Mouse (Mus musculus) liver, embryonic 13.5 days (tissue): ENCODE data around the gene Wdr46. TPM values are rescaled to one million over a fixed set of nuclear protein-coding genes. Genes with fewer than 3 reads are reported as not detected.

Source experiments
- ATAC-seq: fragments of 200-750 bp; cut with Nextera tagmentation; 2 replicates; pipeline ENCODE4 v1.8.0; 2017; ENCODE audit warnings: low read depth, mild to moderate bottlenecking, moderate number of reproducible peaks, moderate library complexity
- DNase-seq: peaks from one replicate; pipeline ENCODE4 v3.0.0; 2022
- H3K27ac ChIP-seq: fragments of 300-500 bp; sonication (generic); 2 replicates; pipeline ENCODE4 v1.5.1; 2015; ENCODE audit warnings: moderate library complexity, mild to moderate bottlenecking, inconsistent platforms
- H3K27me3 ChIP-seq: fragments of 300-500 bp; sonication (generic); 2 replicates; pipeline ENCODE4 v1.6.1; 2015; ENCODE audit warnings: mild to moderate bottlenecking, inconsistent platforms
- H3K36me3 ChIP-seq: fragments of 300-500 bp; sonication (generic); 2 replicates; pipeline ENCODE4 v1.6.1; 2015; ENCODE audit warnings: mild to moderate bottlenecking, inconsistent platforms
- H3K4me1 ChIP-seq: fragments of 300-500 bp; sonication (generic); replicated peaks from 2 replicates; pipeline ENCODE4 v1.6.1; 2015; ENCODE audit warnings: inconsistent platforms
- H3K4me2 ChIP-seq: fragments of 300-500 bp; sonication (generic); 2 replicates; pipeline ENCODE4 v1.6.1; 2015; ENCODE audit warnings: inconsistent platforms, mild to moderate bottlenecking, moderate library complexity
- H3K4me3 ChIP-seq: fragments of 300-500 bp; sonication (generic); replicated peaks from 2 replicates; pipeline ENCODE4 v1.5.1; 2015; ENCODE audit warnings: mild to moderate bottlenecking, inconsistent platforms
- H3K9ac ChIP-seq: fragments of 300-500 bp; sonication (generic); 2 replicates; pipeline ENCODE4 v1.6.1; 2015; ENCODE audit warnings: mild to moderate bottlenecking, inconsistent platforms
- H3K9me3 ChIP-seq: fragments of 300-500 bp; sonication (generic); replicated peaks from 2 replicates; pipeline ENCODE4 v1.6.1; 2016; ENCODE audit warnings: inconsistent platforms
- WGBS: fragments of 180-500 bp; shearing (Covaris S2); methylation state at CpG from one replicate; pipeline ENCODE4 v1.1.7; 2015; ENCODE audit not compliant: insufficient replicate concordance; 5-methylcytosine and 5-hydroxymethylcytosine counted together
- polyA plus RNA-seq: library from polyadenylated mRNA; unstranded; fragments of >200 nt; fragmentation: Nextera tagmentation; extraction: Ambion mirVana; gene quantifications from 2 replicates; pipeline ENCODE4 v1.2.1, GENCODE M21; 2015

The Wdr46 gene
- polyA plus RNA-seq, 1 experiment from 2014 or later = 30.1 TPM

DNA sequence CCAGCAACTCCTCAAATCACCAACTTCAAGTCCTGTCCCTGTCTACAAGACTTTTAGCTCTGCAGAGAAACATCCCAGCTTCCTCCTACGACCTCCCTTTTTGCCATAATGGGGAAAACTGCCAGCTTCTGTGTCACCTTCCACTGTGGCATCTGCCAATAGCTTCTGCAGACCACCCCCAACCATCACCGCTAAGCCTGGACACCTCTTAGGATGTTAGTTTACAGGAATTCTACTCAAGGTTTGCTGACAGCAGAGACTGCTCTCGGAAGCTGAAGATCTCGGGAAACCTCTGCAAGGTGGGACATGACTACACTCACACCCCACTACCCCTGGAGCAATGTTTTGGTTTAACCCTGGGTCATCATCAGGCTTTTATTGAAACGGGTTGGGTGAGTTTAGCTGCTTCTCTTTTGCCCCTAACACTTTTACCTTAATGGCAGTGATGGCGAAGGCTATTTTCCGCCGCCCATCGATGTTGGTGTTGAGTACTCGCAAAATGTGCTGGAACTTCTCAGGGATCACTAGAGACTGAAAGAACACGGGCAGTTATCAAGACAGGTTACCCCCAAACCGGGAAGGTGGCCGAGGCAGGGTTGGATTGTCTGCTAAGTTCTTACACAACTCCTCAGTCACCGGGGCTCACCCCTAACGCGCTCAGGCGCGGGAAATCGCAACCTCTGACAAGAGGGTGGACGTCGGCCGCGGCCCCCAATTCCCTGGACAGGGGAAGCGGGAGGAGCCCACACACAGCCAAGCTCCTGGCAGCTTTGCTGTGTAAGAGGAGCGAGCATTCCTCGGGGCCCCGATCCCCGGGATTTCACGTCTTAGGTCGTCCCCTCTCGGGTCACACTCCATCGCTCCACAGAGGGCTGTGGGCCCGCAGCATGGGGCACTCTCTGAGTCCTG lies 14.4 kb downstream of the Wdr46 start:
- peak overlapping the region; percentile 96 for H3K4me2 ChIP-seq
- H3K36me3 ChIP-seq = peaks cover 63% of the 10 kb centered on the region
- no peaks in the 10 kb centered on the region for H3K9me3 ChIP-seq
- H3K9ac ChIP-seq = peak overlapping the region; percentile 97
- H3K27ac ChIP-seq = peak overlapping the region; percentile 92
- under 1% methylated on average over 33 of the region's 33 CpGs for WGBS
- DNase-seq = no peak
- peak overlapping the region; percentile 97 for H3K4me3 ChIP-seq
- no peaks in the 10 kb centered on the region for H3K27me3 ChIP-seq
- ATAC-seq = no peak
- H3K4me1 ChIP-seq = peaks cover 68% of the 10 kb centered on the region

DNA sequence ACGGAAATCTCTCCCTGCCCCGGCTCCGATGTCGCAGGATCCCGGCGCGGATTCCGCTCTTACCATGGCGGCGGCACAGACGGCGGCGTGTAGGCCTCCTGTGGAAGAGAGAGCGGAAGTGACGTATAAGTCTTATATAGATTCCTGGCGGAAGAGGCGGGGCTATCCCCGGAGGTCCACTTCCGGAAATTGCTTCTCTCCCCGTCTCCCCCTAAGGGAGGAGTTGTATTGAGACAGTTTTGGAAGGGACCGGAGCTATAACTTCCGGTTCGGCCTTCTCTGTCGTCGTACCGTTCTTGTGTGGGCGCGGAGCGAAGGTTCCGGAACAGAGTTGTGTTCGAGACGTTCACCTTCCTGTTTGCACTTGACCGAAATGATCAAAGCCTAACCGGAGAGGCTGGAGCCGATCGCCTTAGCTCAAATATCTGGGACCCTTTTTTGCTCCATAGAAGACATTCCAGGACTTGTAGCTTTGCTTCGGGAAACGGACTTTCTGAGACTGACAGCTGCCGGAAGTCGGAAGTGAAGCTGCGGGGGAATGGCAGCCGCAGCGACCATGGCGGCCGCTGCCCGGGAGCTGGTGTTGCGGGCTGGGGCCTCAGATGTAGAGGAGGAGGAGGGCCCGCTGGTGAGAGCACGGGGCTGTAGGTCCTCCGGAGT lies 15.2 kb downstream of the Wdr46 start, which contains the start of the genes Vps52 and Rps18:
Vps52 (plus strand) TSS at position 258 of the 660 bp plus-strand sequence.
Rps18 (minus strand) TSS at position 447 of the 660 bp plus-strand sequence.
- peak within 1 kb of the TSS; percentile 97 for H3K9ac ChIP-seq
- no peaks in the 10 kb centered on the region for H3K9me3 ChIP-seq
- H3K4me2 ChIP-seq = peak within 1 kb of the TSS; percentile 96
- DNase-seq (peak; percentile 95), ATAC-seq (peak; percentile 80)
- H3K4me3 ChIP-seq = peak within 1 kb of the TSS; percentile 97
- no peaks in the 10 kb centered on the region for H3K27me3 ChIP-seq
- peak within 1 kb of the TSS; percentile 92 for H3K27ac ChIP-seq
- peaks cover 60% of the 10 kb centered on the region for H3K4me1 ChIP-seq
- H3K36me3 ChIP-seq = peaks cover 63% of the 10 kb centered on the region
- WGBS = under 1% methylated on average over 50 of the region's 50 CpGs

DNA sequence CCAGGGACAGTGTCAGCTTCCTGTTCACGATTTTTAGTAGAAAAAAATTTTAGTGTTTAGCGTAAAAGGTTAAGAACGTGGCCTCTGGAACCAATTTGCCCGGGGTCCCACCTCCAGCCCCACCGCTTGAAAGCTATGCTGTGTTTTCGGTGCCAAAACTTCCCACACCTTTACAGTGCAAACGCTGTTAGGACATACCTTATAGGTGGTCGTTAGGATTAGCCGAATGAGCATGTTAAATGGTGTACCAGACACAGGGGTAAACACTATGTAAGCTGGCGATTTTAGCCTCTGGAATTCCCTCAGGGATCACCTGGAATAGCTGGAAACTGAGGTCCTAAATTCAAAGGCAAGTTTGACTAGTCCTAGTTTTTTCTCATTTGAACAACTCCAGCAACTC lies 15.9 kb downstream of the Wdr46 start:
- Histone ChIP-seq H3K4me1 (peaks cover 53% of the 10 kb centered on the region), H3K4me3 (peak overlapping the region; percentile 97), H3K27me3 (no peaks in the 10 kb centered on the region), H3K36me3 (peaks cover 69% of the 10 kb centered on the region), H3K9ac (peak overlapping the region; percentile 90), H3K4me2 (peak overlapping the region; percentile 86), H3K27ac (peak overlapping the region; percentile 92), H3K9me3 (no peaks in the 10 kb centered on the region)
- ATAC-seq = no peak
- WGBS = 3% methylated on average over 10 of the region's 10 CpGs
- no peak for DNase-seq

DNA sequence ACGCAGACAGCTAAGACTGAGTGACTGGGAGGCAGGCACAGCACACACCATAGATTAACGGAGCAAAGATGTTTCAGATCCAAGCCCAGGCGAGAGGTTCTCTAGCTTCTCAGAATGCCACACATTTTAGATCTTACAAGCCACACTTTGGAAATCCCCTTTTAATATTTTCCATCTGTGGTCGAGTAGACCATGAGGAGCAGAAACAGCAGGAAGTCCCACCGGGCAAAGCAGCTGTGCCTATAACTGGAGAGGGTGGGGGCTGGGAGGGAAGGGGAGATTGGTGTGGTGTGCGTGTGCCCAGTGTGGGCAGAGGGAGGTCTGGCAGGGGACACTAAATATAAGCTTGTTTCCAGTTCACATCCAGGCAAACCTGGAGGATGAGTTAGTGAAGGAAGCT lies 17.0 kb downstream of the Wdr46 start:
- H3K36me3 ChIP-seq = peaks cover 71% of the 10 kb centered on the region

DNA sequence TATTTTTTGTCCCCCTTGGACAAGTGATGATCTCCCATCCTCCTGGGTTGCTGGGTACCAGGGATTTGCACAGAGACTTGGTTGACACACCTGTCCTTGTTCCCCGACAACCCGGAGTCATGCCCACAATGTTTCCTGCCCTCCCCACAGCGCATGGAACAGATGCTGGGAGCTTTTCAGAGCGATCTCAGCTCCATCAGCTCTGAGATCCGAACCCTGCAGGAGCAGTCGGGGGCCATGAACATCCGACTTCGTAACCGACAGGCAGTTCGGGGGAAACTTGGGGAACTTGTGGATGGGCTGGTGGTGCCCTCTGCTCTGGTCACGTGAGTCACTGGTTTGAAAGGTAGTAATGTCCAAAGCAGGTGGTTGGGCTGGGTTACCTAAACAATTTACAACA lies 18.0 kb downstream of the Wdr46 start:
- no peak overlapping the region for H3K4me3 ChIP-seq
- peaks cover 71% of the 10 kb centered on the region for H3K36me3 ChIP-seq
- 93% methylated on average over 11 of the region's 11 CpGs for WGBS
- ATAC-seq (no peak), DNase-seq (no peak)
- H3K4me1 ChIP-seq = peaks cover 32% of the 10 kb centered on the region
- no peaks in the 10 kb centered on the region for H3K9me3 ChIP-seq
- H3K4me2 ChIP-seq = no peak overlapping the region
- no peak overlapping the region for H3K27ac ChIP-seq
- H3K27me3 ChIP-seq = no peaks in the 10 kb centered on the region
- H3K9ac ChIP-seq = no peak overlapping the region

More for the DNA sequence above, 17.0 kb downstream of the Wdr46 start:
- Histone ChIP-seq H3K27me3 (no peaks in the 10 kb centered on the region), H3K27ac (no peak overlapping the region), H3K9me3 (no peaks in the 10 kb centered on the region), H3K4me2 (peak overlapping the region; percentile 86), H3K9ac (no peak overlapping the region), H3K4me1 (peaks cover 42% of the 10 kb centered on the region), H3K4me3 (0 out of 2 replicates have a peak overlapping the region, but pooled peaks have one; percentile 2)
- DNase-seq (no peak), ATAC-seq (no peak)
- 77% methylated on average over 6 of the region's 6 CpGs for WGBS

DNA sequence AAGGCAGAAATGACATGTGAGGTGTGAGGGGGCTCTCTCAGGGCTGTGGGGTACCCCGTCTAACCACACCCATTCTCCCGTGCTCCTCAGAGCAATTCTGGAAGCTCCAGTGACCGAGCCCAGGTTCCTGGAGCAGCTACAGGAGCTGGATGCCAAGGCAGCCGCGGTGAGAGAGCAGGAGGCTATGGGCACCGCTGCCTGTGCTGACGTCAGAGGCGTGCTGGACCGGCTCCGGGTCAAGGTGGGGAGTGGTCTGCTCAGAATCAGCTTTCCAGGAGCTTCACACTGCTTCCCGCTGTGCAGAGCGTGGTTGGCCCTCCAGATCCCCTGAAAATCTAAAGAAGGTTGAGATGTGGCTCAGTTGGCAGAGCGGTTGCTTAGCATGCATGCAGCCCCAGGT lies 18.7 kb downstream of the Wdr46 start:
- no peak for ATAC-seq

DNA sequence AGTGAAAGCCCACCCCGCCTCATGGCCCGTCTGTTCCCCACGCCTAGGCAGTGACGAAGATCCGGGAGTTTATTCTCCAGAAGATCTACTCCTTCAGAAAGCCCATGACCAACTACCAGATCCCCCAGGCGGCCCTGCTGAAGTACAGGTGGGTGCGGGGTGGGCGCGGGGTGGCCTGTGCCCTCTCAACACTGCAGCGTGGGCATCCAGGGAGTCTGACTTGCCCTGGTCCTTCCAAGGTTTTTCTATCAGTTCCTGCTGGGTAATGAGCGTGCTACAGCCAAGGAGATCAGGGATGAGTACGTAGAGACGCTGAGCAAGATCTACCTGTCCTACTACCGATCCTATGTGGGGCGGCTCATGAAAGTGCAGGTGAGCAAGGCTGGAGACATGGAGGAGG lies 19.5 kb downstream of the Wdr46 start:
- DNase-seq (no peak), ATAC-seq (no peak)
- no peak overlapping the region for H3K4me2 ChIP-seq
- H3K4me3 ChIP-seq = no peak overlapping the region
- H3K36me3 ChIP-seq = peaks cover 68% of the 10 kb centered on the region
- H3K4me1 ChIP-seq = peaks cover 18% of the 10 kb centered on the region
- H3K9me3 ChIP-seq = no peaks in the 10 kb centered on the region
- H3K9ac ChIP-seq = no peak overlapping the region
- H3K27ac ChIP-seq = no peak overlapping the region
- WGBS = 78% methylated on average over 15 of the region's 15 CpGs
- H3K27me3 ChIP-seq = no peaks in the 10 kb centered on the region

More for the DNA sequence above, 18.7 kb downstream of the Wdr46 start:
- no peaks in the 10 kb centered on the region for H3K9me3 ChIP-seq
- H3K27me3 ChIP-seq = no peaks in the 10 kb centered on the region
- no peak overlapping the region for H3K9ac ChIP-seq
- no peak overlapping the region for H3K27ac ChIP-seq
- 90% methylated on average over 13 of the region's 13 CpGs for WGBS
- no peak overlapping the region for H3K4me2 ChIP-seq
- H3K4me1 ChIP-seq = peaks cover 25% of the 10 kb centered on the region
- no peak overlapping the region for H3K4me3 ChIP-seq
- H3K36me3 ChIP-seq = peaks cover 71% of the 10 kb centered on the region
- no peak for DNase-seq

DNA sequence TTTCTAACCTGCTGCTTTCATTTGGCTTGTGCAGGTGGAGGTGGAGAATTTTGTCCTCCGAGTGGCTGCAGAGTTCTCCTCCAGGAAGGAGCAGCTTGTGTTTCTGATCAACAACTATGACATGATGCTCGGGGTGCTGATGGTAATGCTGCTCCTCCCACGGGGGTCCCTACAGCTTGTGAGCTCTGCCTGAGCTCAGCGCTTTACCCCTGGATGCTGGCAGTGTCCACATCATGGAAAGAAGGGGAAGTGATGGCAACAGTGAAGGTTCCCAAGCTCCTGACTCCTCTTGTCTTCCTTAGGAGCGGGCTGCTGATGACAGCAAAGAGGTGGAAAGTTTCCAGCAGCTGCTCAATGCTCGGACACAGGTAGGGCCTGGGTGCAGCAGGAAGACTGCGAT lies 22.4 kb downstream of the Wdr46 start:
- H3K27ac ChIP-seq = no peak overlapping the region
- DNase-seq = no peak
- ATAC-seq = no peak
- 78% methylated on average over 7 of the region's 7 CpGs for WGBS
- no peak overlapping the region for H3K4me3 ChIP-seq
- no peak overlapping the region for H3K9ac ChIP-seq
- peaks cover 84% of the 10 kb centered on the region for H3K36me3 ChIP-seq
- no peaks in the 10 kb centered on the region for H3K27me3 ChIP-seq
- peaks cover 2% of the 10 kb centered on the region; the same call in 1 of the 2 replicates for H3K4me1 ChIP-seq
- H3K9me3 ChIP-seq = no peaks in the 10 kb centered on the region
- H3K4me2 ChIP-seq = no peak overlapping the region

DNA sequence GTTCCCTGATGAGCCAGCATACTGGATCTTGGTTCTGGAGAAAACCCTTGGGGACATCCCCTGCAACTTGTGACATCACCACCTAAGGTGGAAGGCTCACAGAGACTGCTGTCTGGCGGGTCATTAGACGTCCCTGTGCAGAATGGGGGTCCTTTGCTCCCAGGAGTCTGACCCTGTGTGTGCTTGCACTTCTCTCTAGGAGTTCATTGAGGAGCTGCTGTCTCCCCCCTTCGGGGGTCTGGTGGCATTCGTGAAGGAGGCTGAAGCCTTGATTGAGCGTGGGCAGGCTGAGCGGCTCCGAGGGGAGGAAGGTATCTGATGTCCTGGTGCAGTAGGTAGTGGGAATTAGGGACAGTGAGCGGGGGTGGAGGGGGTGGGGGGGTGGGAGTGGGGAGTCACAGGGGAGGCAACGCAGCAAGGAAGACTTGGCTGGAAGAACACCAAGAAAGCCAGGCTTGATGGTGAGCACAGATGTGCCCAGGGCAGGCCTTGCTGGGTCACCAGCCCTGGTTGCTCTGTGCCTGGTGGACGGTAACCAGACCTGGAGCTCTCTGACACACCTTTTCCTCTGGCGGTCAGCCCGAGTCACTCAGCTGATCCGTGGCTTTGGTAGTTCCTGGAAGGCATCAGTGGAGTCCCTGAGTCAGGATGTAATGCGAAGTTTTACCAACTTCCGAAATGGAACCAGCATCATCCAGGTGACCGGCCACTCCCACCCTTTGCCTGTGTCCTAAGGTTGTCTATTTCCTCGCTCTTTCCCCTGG lies 24.8 kb downstream of the Wdr46 start:
- ATAC-seq = no peak
- no peak overlapping the region for H3K4me3 ChIP-seq
- DNase-seq = no peak
- H3K9me3 ChIP-seq = no peaks in the 10 kb centered on the region
- no peaks in the 10 kb centered on the region for H3K27me3 ChIP-seq
- H3K36me3 ChIP-seq = peaks cover 60% of the 10 kb centered on the region
- H3K4me2 ChIP-seq = no peak overlapping the region
- H3K9ac ChIP-seq = no peak overlapping the region
- 84% methylated on average over 17 of the region's 17 CpGs for WGBS
- H3K27ac ChIP-seq = no peak overlapping the region
- 0 out of 2 replicates have a peak, but pooled peaks cover 3% of the 10 kb centered on the region for H3K4me1 ChIP-seq

DNA sequence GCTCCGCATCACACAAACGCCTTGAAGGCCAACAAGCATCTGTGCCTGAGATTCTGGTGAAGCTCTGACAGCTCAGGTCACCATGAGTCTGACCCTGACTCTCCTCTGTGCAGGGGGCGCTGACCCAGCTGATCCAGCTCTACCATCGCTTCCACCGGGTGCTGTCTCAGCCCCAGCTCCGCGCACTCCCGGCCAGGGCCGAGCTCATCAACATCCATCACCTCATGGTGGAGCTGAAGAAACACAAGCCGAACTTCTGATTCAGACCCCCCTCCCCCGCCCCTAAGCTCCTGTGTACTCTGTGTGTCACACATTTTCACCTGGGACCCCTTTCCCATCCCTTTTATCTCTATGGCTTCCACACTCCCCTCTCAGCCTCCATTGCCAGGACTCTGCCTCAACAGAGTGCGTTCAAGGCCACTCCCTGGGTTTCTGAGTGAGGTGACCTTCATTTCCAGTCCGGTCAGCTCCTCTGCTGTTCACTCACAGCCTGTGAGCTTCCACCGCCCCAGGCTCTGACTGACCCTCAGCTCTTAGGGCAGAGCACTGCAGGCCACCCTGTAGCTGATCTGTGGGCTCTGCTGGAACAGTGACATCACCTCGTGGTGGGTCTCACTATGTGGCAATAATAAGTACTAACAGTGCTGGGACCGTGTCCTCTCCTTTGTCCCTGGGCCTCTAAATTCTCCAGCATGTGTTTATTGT lies 25.5 kb downstream of the Wdr46 start:
- Histone ChIP-seq H3K36me3 (peaks cover 53% of the 10 kb centered on the region), H3K9ac (no peak overlapping the region), H3K4me1 (0 out of 2 replicates have a peak, but pooled peaks cover 3% of the 10 kb centered on the region), H3K4me2 (no peak overlapping the region), H3K27me3 (no peaks in the 10 kb centered on the region), H3K27ac (no peak overlapping the region), H3K9me3 (no peaks in the 10 kb centered on the region), H3K4me3 (no peak overlapping the region)
- no peak for ATAC-seq
- 83% methylated on average over 16 of the region's 16 CpGs for WGBS
- DNase-seq = no peak
